Mouse (Mus musculus) midbrain, embryonic 14.5 days (tissue): ENCODE results near the gene Prl. TPM values are rescaled to one million over a fixed set of nuclear protein-coding genes. Genes with fewer than 3 reads are reported as not detected.

Experiments
- ATAC-seq: fragments of 200-750 bp; cut with Nextera tagmentation; 2 replicates; pipeline ENCODE4 v1.8.0; 2017; ENCODE audit warnings: moderate number of reproducible peaks, moderate library complexity; ENCODE audit not compliant: low FRiP score, low TSS enrichment
- DNase-seq: peaks from one replicate; pipeline ENCODE4 v3.0.0-alpha.2; 2015
- H3K27ac ChIP-seq: fragments of 300-500 bp; sonication (generic); replicated peaks from 2 replicates; pipeline ENCODE4 v1.5.1; 2014; ENCODE audit warnings: mild to moderate bottlenecking, low read depth, low read length, moderate library complexity
- H3K27me3 ChIP-seq: fragments of 300-500 bp; sonication (generic); 2 replicates; pipeline ENCODE4 v1.6.1; 2014; ENCODE audit warnings: low read length, control low read depth, mixed read lengths; ENCODE audit not compliant: control insufficient read depth, insufficient read depth
- H3K36me3 ChIP-seq: fragments of 300-500 bp; sonication (generic); 2 replicates; pipeline ENCODE4 v1.6.1; 2014; ENCODE audit warnings: low read length, control low read depth; ENCODE audit not compliant: control insufficient read depth, insufficient read depth
- H3K4me1 ChIP-seq: fragments of 300-500 bp; sonication (generic); 2 replicates; pipeline ENCODE4 v1.6.1; 2014; ENCODE audit warnings: mild to moderate bottlenecking, antibody characterized with exemption, low read length, control low read depth; ENCODE audit not compliant: control insufficient read depth, insufficient read depth
- H3K4me2 ChIP-seq: fragments of 300-500 bp; sonication (generic); 2 replicates; pipeline ENCODE4 v1.6.1; 2014; ENCODE audit warnings: mild to moderate bottlenecking, low read length, moderate library complexity
- H3K4me3 ChIP-seq: fragments of 300-500 bp; sonication (generic); replicated peaks from 2 replicates; pipeline ENCODE4 v1.5.1; 2014; ENCODE audit warnings: low read depth, low read length
- H3K9ac ChIP-seq: fragments of 300-500 bp; sonication (generic); replicated peaks from 2 replicates; pipeline ENCODE4 v1.6.1; 2014; ENCODE audit warnings: mild to moderate bottlenecking, low read length, moderate library complexity
- H3K9me3 ChIP-seq: fragments of 300-500 bp; sonication (generic); 2 replicates; pipeline ENCODE4 v1.6.1; 2016; ENCODE audit warnings: low read length, control low read depth, mixed read lengths; ENCODE audit not compliant: control insufficient read depth
- WGBS: fragments of 180-500 bp; shearing (Covaris S2); extraction: QIAGEN DNeasy Blood & Tissue Kit; methylation state at CpG from one replicate; pipeline ENCODE4 v1.1.7; 2014; 5-methylcytosine and 5-hydroxymethylcytosine counted together
- polyA plus RNA-seq: library from polyadenylated mRNA; unstranded; fragments of >200 nt; fragmentation: Nextera tagmentation; extraction: Ambion mirVana; gene quantifications from 2 replicates; pipeline ENCODE4 v1.2.1, GENCODE M21; 2014

Gene Prl
- polyA plus RNA-seq = not detected in 2 replicates

GRCm38 (mm10) chr13:27057270-27057669 lies at the start of gene Prl:
Gene Prl, plus strand, starts transcription at chr13:27057570.
- Histone ChIP-seq H3K4me2 (no peak within 1 kb of the TSS), H3K4me3 (no peak within 1 kb of the TSS), H3K36me3 (no peaks in the 10 kb centered on the region), H3K27me3 (no peaks in the 10 kb centered on the region), H3K4me1 (no peaks in the 10 kb centered on the region), H3K9me3 (no peaks in the 10 kb centered on the region), H3K9ac (no peak within 1 kb of the TSS), H3K27ac (no peak within 1 kb of the TSS)
- no peak for ATAC-seq
- DNase-seq = no peak
- WGBS = 96% methylated on average over 1 of the region's 1 CpGs

GRCm38 (mm10) chr13:27026614-27027013 lies 30.8 kb upstream of the Prl start:
- Histone ChIP-seq H3K4me3 (no peak overlapping the region), H3K36me3 (no peaks in the 10 kb centered on the region), H3K27me3 (no peaks in the 10 kb centered on the region), H3K9ac (no peak overlapping the region), H3K27ac (no peak overlapping the region), H3K4me2 (no peak overlapping the region), H3K4me1 (peaks cover 3% of the 10 kb centered on the region; the same call in 1 of the 2 replicates), H3K9me3 (no peaks in the 10 kb centered on the region)
- ATAC-seq (no peak), DNase-seq (no peak)
- 92% methylated on average over 1 of the region's 1 CpGs for WGBS

- 96% methylated on average over 1 of the region's 1 CpGs for WGBS
- DNase-seq (no peak), ATAC-seq (no peak)
- H3K27ac ChIP-seq = no peak overlapping the region
- H3K4me2 ChIP-seq = no peak overlapping the region
- H3K9me3 ChIP-seq = no peaks in the 10 kb centered on the region
- H3K4me3 ChIP-seq = no peak overlapping the region
- H3K27me3 ChIP-seq = no peaks in the 10 kb centered on the region
- peaks cover 5% of the 10 kb centered on the region; the same call in 1 of the 2 replicates for H3K4me1 ChIP-seq
- H3K36me3 ChIP-seq = no peaks in the 10 kb centered on the region
- H3K9ac ChIP-seq = no peak overlapping the region
Observed at GRCm38 (mm10) chr13:27027376-27027775, 30.0 kb upstream of the Prl start.

- H3K27ac ChIP-seq = no peak overlapping the region
- H3K27me3 ChIP-seq = no peaks in the 10 kb centered on the region
- H3K9ac ChIP-seq = no peak overlapping the region
- WGBS = 91% methylated on average over 2 of the region's 2 CpGs
- no peaks in the 10 kb centered on the region for H3K9me3 ChIP-seq
- no peak for ATAC-seq
- no peak overlapping the region for H3K4me3 ChIP-seq
- no peak for DNase-seq
- H3K4me2 ChIP-seq = no peak overlapping the region
- H3K36me3 ChIP-seq = no peaks in the 10 kb centered on the region
- H3K4me1 ChIP-seq = peaks cover 5% of the 10 kb centered on the region; the same call in 1 of the 2 replicates
Observed at GRCm38 (mm10) chr13:27028501-27029240, 28.7 kb upstream of the Prl start.

GRCm38 (mm10) chr13:27031101-27031852 lies 26.1 kb upstream of the Prl start:
- H3K4me3 ChIP-seq = no peak overlapping the region
- DNase-seq = peak; percentile 66
- H3K4me1 ChIP-seq = peaks cover 5% of the 10 kb centered on the region; the same call in 1 of the 2 replicates
- H3K36me3 ChIP-seq = no peaks in the 10 kb centered on the region
- H3K9me3 ChIP-seq = no peaks in the 10 kb centered on the region
- no peak overlapping the region for H3K27ac ChIP-seq
- WGBS = 7% methylated on average over 4 of the region's 4 CpGs
- no peak overlapping the region for H3K9ac ChIP-seq
- H3K4me2 ChIP-seq = no peak overlapping the region
- ATAC-seq = no peak
- no peaks in the 10 kb centered on the region for H3K27me3 ChIP-seq

GRCm38 (mm10) chr13:27031853-27032240 lies 25.5 kb upstream of the Prl start:
- ATAC-seq (no peak), DNase-seq (no peak)
- no peak overlapping the region for H3K4me3 ChIP-seq
- H3K27me3 ChIP-seq = no peaks in the 10 kb centered on the region
- H3K9ac ChIP-seq = no peak overlapping the region
- no peak overlapping the region for H3K4me2 ChIP-seq
- 44% methylated on average over 1 of the region's 1 CpGs for WGBS
- no peaks in the 10 kb centered on the region for H3K9me3 ChIP-seq
- H3K4me1 ChIP-seq = peaks cover 5% of the 10 kb centered on the region; the same call in 1 of the 2 replicates
- no peak overlapping the region for H3K27ac ChIP-seq
- no peaks in the 10 kb centered on the region for H3K36me3 ChIP-seq

GRCm38 (mm10) chr13:27032998-27033397 lies 24.4 kb upstream of the Prl start:
- ATAC-seq = no peak
- Histone ChIP-seq H3K4me3 (no peak overlapping the region), H3K27ac (no peak overlapping the region), H3K4me1 (peaks cover 5% of the 10 kb centered on the region; the same call in 1 of the 2 replicates), H3K9ac (no peak overlapping the region), H3K36me3 (no peaks in the 10 kb centered on the region), H3K27me3 (no peaks in the 10 kb centered on the region), H3K4me2 (no peak overlapping the region), H3K9me3 (no peaks in the 10 kb centered on the region)
- DNase-seq = no peak
- WGBS = 94% methylated on average over 2 of the region's 2 CpGs

GRCm38 (mm10) chr13:27042185-27042584 lies 15.2 kb upstream of the Prl start:
- Histone ChIP-seq H3K4me1 (no peaks in the 10 kb centered on the region), H3K36me3 (no peaks in the 10 kb centered on the region), H3K9ac (no peak overlapping the region), H3K27ac (no peak overlapping the region), H3K4me3 (no peak overlapping the region), H3K9me3 (no peaks in the 10 kb centered on the region), H3K27me3 (no peaks in the 10 kb centered on the region), H3K4me2 (no peak overlapping the region)
- DNase-seq = no peak
- no peak for ATAC-seq
- 90% methylated on average over 2 of the region's 2 CpGs for WGBS
